Mouse (Mus musculus) heart, adult 18-20 months (tissue): ENCODE results near the gene Fndc3b. TPM values are rescaled to one million over a fixed set of nuclear protein-coding genes. Genes with fewer than 3 reads are reported as not detected.
"Not testable (repeated sequence)": the region's sequence is repeated elsewhere in the genome, so short reads cannot be mapped to it uniquely, and the experiment has no call there.

Experiments used
- DNase-seq, 2 experiments: peaks; one replicate each; pipeline ENCODE4 v3.0.0; 2021 to 2022; ENCODE audit warnings: mixed read lengths in 1 of 2
- total RNA-seq, 2 experiments: library from RNA; stranded (reverse); gene quantifications; 2 replicates each; pipeline ENCODE4 v1.2.3; 2021

The Fndc3b gene
- total RNA-seq, 2 experiments from 2014 or later: 49.0 to 50.5 TPM

- DNase-seq: no peak
Measured at GRCm38 (mm10) chr3:27503279-27504038, 207.6 kb downstream of the Fndc3b start.

GRCm38 (mm10) chr3:27495296-27496073, 215.6 kb downstream of the Fndc3b start:
- no peak for DNase-seq

- DNase-seq: no peak
Measured at GRCm38 (mm10) chr3:27494698-27495097, 216.4 kb downstream of the Fndc3b start.

GRCm38 (mm10) chr3:27494066-27494465, 217.0 kb downstream of the Fndc3b start:
- peak; percentile 38 to 47 for DNase-seq

- no peak for DNase-seq
Measured at GRCm38 (mm10) chr3:27491821-27492220, 219.3 kb downstream of the Fndc3b start.

GRCm38 (mm10) chr3:27491367-27491766, 219.7 kb downstream of the Fndc3b start:
- no peak for DNase-seq

- no peak for DNase-seq
Measured at GRCm38 (mm10) chr3:27490891-27491290, 220.2 kb downstream of the Fndc3b start.

- DNase-seq: peak; percentile 45 to 54
Measured at GRCm38 (mm10) chr3:27489550-27489949, 221.6 kb downstream of the Fndc3b start.

GRCm38 (mm10) chr3:27485141-27485540, 226.0 kb downstream of the Fndc3b start:
- DNase-seq: no peak

GRCm38 (mm10) chr3:27484698-27485097, 226.4 kb downstream of the Fndc3b start:
- no peak for DNase-seq

GRCm38 (mm10) chr3:27483762-27484161, 227.3 kb downstream of the Fndc3b start:
- no peak for DNase-seq

- DNase-seq: no peak
Measured at GRCm38 (mm10) chr3:27483321-27483720, 227.8 kb downstream of the Fndc3b start.

- no peak for DNase-seq
Measured at GRCm38 (mm10) chr3:27481738-27482137, 229.4 kb downstream of the Fndc3b start.

- DNase-seq: no peak
Measured at GRCm38 (mm10) chr3:27479378-27479777, 231.7 kb downstream of the Fndc3b start.

- no peak for DNase-seq
Measured at GRCm38 (mm10) chr3:27478563-27479156, 232.4 kb downstream of the Fndc3b start.

GRCm38 (mm10) chr3:27477749-27478148, 233.4 kb downstream of the Fndc3b start:
- DNase-seq: not testable (repeated sequence)

GRCm38 (mm10) chr3:27475899-27476298, 235.2 kb downstream of the Fndc3b start:
- DNase-seq: no peak

GRCm38 (mm10) chr3:27473801-27474599, 237.1 kb downstream of the Fndc3b start:
- peak; percentile 62 to 78 for DNase-seq

GRCm38 (mm10) chr3:27472846-27473245, 238.3 kb downstream of the Fndc3b start:
- DNase-seq: no peak

- peak in 1 of 2 experiments; percentile 45 for DNase-seq
Measured at GRCm38 (mm10) chr3:27470781-27471180, 240.3 kb downstream of the Fndc3b start.

- DNase-seq: no peak
Measured at GRCm38 (mm10) chr3:27469971-27470370, 241.1 kb downstream of the Fndc3b start.

- DNase-seq: no peak
Measured at GRCm38 (mm10) chr3:27467505-27468020, 243.5 kb downstream of the Fndc3b start.
